Mouse (Mus musculus) E14TG2a.4 (cell line): ENCODE results near the gene Adamts9.

Source experiments
- CTCF ChIP-seq: conservative IDR thresholded peaks from 2 replicates; pipeline ENCODE4 v1.5.1; 2014; ENCODE audit warnings: low read length
- NANOG ChIP-seq: IDR thresholded peaks from 2 replicates; pipeline ENCODE4 v1.6.1; 2014; ENCODE audit warnings: borderline replicate concordance, low read length, mixed read lengths

- TF ChIP-seq CTCF: no peak
- TF ChIP-seq NANOG: no peak
These were observed 68.0 kb downstream of the Adamts9 start for GRCm38 (mm10) chr6:92875340-92875739.
